Mouse (Mus musculus): ENCODE measurements around the gene Cp. TPM values are rescaled to one million over a fixed set of nuclear protein-coding genes. Genes with fewer than 3 reads are reported as not detected.
"Not testable (repeated sequence)": the region's sequence is repeated elsewhere in the genome, so short reads cannot be mapped to it uniquely, and the experiment has no call there.

Gene Cp
- total RNA-seq, 2 experiments from 2014 or later, result 11.2 to 13.4 TPM

- DNase-seq (ENCODE audit: low spot score in 2 of 2); intact Hi-C loops (cut with DNase I): not testable (repeated sequence)
Measured at GRCm38 (mm10) chr3:20044736-20045135, 87.9 kb downstream of the Cp start.

GRCm38 (mm10) chr3:20057306-20058196 lies 100.7 kb downstream of the Cp start, which contains the start of gene Hltf:
TSS of gene Hltf (plus strand) at chr3:20057811.
- intact Hi-C loops (cut with DNase I), result loop anchor here (10.0 kb wide), 1 partner anchor 153 kb away; no protein-coding TSS in a partner anchor
- peak; percentile 95 to 98 for DNase-seq (ENCODE audit: low spot score in 2 of 2)

DNA sequence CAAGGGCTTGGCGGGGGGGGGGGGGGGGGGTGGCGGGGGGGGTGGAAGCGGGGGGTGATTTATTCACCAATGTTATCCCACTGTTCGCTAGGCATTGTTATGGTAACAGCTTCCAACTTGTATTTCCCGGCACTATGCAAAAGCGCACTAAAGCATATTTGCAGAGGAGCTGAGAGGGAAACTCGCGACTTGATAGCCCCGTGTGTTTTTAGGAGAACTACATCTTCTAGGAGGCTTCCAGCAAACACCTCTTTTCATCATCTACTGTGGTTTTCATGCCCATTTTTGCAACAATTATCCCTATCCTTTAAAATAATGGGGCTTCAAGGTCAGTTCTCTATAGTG lies 101.3 kb downstream of the Cp start:
- peak in 1 of 2 experiments; percentile 10 for DNase-seq (ENCODE audit: low spot score in 2 of 2)
- intact Hi-C loops (cut with DNase I), result loop anchor here (10.0 kb wide), 1 partner anchor 153 kb away; no protein-coding TSS in a partner anchor

Other genes starting within 250 kb of the Cp start
- gene Hps3, start 78.3 kb downstream of the Cp start, total RNA-seq (2021), result 10 to 100 TPM; 13.4 to 17.3 TPM
- gene Hltf, start 100.8 kb downstream of the Cp start, total RNA-seq (2021), result 10 to 100 TPM; 16.0 to 20.3 TPM
- gene Gyg, start 198.3 kb downstream of the Cp start, total RNA-seq (2021), result 10 to 100 TPM; 30.4 to 30.9 TPM